Mouse (Mus musculus) cortical plate, adult 2 months (tissue): Measurements from ENCODE around the gene Lypd5. TPM values are rescaled to one million over a fixed set of nuclear protein-coding genes. Genes with fewer than 3 reads are reported as not detected.
"Not testable (repeated sequence)": the region's sequence is repeated elsewhere in the genome, so short reads cannot be mapped to it uniquely, and the experiment has no call there.

Source experiments
- H3K27ac ChIP-seq: fragments of 200-500 bp; 2 replicates; pipeline ENCODE4 v1.5.1; 2012; ENCODE audit warnings: low read length, control low read depth, inconsistent platforms; ENCODE audit not compliant: insufficient read depth
- H3K4me1 ChIP-seq: fragments of 200-500 bp; 2 replicates; pipeline ENCODE4 v1.6.1; 2011; ENCODE audit warnings: low read length; ENCODE audit not compliant: control insufficient read depth, insufficient read depth
- H3K4me3 ChIP-seq: fragments of 200-500 bp; 2 replicates; pipeline ENCODE4 v1.5.1; 2011; ENCODE audit warnings: mild to moderate bottlenecking, low read length, control low read depth; ENCODE audit not compliant: insufficient read depth
- CTCF ChIP-seq: fragments of 200-500 bp; IDR thresholded peaks from 2 replicates; pipeline ENCODE4 v1.5.1; 2011; ENCODE audit warnings: mild to moderate bottlenecking, control low read depth, low read length; ENCODE audit not compliant: insufficient read depth; ENCODE audit errors: extremely low read depth
- POLR2A ChIP-seq: fragments of 200-500 bp; IDR thresholded peaks from 2 replicates; pipeline ENCODE4 v1.6.1; 2011; ENCODE audit warnings: mild to moderate bottlenecking, low read length, control low read depth; ENCODE audit not compliant: insufficient read depth; ENCODE audit errors: extremely low read depth
- polyA plus RNA-seq: library from polyadenylated mRNA; depleted of rRNA; stranded (reverse); fragments of >200 nt; gene quantifications from 2 replicates; pipeline ENCODE4 v1.2.3, GENCODE M21; 2012; rRNA removed

Lypd5 gene
- polyA plus RNA-seq, 1 experiment = not detected

GRCm38 (mm10) chr7:24394475-24395161 lies 45.6 kb downstream of the Lypd5 start:
- Histone ChIP-seq H3K27ac (no peak overlapping the region), H3K4me1 (no peaks in the 10 kb centered on the region), H3K4me3 (no peak overlapping the region)
- TF ChIP-seq POLR2A (no peak), CTCF (no peak)

- no peak overlapping the region for H3K27ac ChIP-seq
- H3K4me1 ChIP-seq = no peaks in the 10 kb centered on the region
- no peak overlapping the region for H3K4me3 ChIP-seq
- TF ChIP-seq POLR2A (no peak), CTCF (no peak)
Measured at GRCm38 (mm10) chr7:24396832-24397231, 47.8 kb downstream of the Lypd5 start.

- H3K27ac ChIP-seq = no peak overlapping the region
- TF ChIP-seq POLR2A = no peak
- TF ChIP-seq CTCF = no peak
Measured at GRCm38 (mm10) chr7:24398364-24398913, 49.4 kb downstream of the Lypd5 start.

GRCm38 (mm10) chr7:24399256-24400081 lies 50.5 kb downstream of the Lypd5 start, which contains the start of gene Smg9:
Smg9 (plus strand) TSS chr7:24399619.
- TF ChIP-seq CTCF = no peak
- peak; percentile 82 for TF ChIP-seq POLR2A

More at GRCm38 (mm10) chr7:24398364-24398913, 49.4 kb downstream of the Lypd5 start:
- Histone ChIP-seq H3K4me1 (no peaks in the 10 kb centered on the region), H3K4me3 (no peak overlapping the region)

GRCm38 (mm10) chr7:24400082-24400452 lies 51.1 kb downstream of the Lypd5 start:
- Histone ChIP-seq H3K4me1 (no peaks in the 10 kb centered on the region), H3K27ac (no peak overlapping the region), H3K4me3 (peak overlapping the region; percentile 58)
- TF ChIP-seq POLR2A = no peak
- no peak for TF ChIP-seq CTCF

More at GRCm38 (mm10) chr7:24399256-24400081, 50.5 kb downstream of the Lypd5 start, which contains the start of gene Smg9:
- Histone ChIP-seq H3K4me3 (peak within 1 kb of the TSS; percentile 58), H3K27ac (peak within 1 kb of the TSS; percentile 88), H3K4me1 (no peaks in the 10 kb centered on the region)

GRCm38 (mm10) chr7:24400489-24400888 lies 51.5 kb downstream of the Lypd5 start:
- not testable (repeated sequence) for H3K27ac ChIP-seq, H3K4me1 ChIP-seq, H3K4me3 ChIP-seq

GRCm38 (mm10) chr7:24402851-24403250 lies 53.9 kb downstream of the Lypd5 start:
- no peak overlapping the region for H3K27ac ChIP-seq
- TF ChIP-seq POLR2A (no peak), CTCF (no peak)
- H3K4me1 ChIP-seq = no peaks in the 10 kb centered on the region
- H3K4me3 ChIP-seq = no peak overlapping the region

Other genes starting within 250 kb of the Lypd5 start
- gene Zfp112, start 236.9 kb upstream of the Lypd5 start, polyA plus RNA-seq = 9.9 and 10.6 TPM in 2 replicates
- 19.3 and 19.9 TPM in 2 replicates for gene Zfp235, start 215.0 kb upstream of the Lypd5 start, polyA plus RNA-seq
- gene Zfp114, start 174.1 kb upstream of the Lypd5 start, polyA plus RNA-seq = 1.6 and 2.0 TPM in 2 replicates
- gene Zfp111, start 137.8 kb upstream of the Lypd5 start, polyA plus RNA-seq = 4.1 and 4.2 TPM in 2 replicates
- gene Zfp109, start 111.6 kb upstream of the Lypd5 start, polyA plus RNA-seq = 5.8 and 6.7 TPM in 2 replicates
- gene Zfp108, start 94.4 kb upstream of the Lypd5 start, polyA plus RNA-seq = 5.7 and 6.1 TPM in 2 replicates
- 9.2 and 11.0 TPM in 2 replicates for gene Zfp93, start 78.8 kb upstream of the Lypd5 start, polyA plus RNA-seq
- gene Zfp61, start 48.0 kb upstream of the Lypd5 start, polyA plus RNA-seq = 22.9 and 27.6 TPM in 2 replicates
- 20.2 and 22.4 TPM in 2 replicates for gene Zfp94, start 32.5 kb upstream of the Lypd5 start, polyA plus RNA-seq
- gene Tescl, start 15.3 kb upstream of the Lypd5 start, polyA plus RNA-seq = 0.29 TPM in 1 of 2 replicates, not detected in the other
- gene Kcnn4, start 21.1 kb downstream of the Lypd5 start, polyA plus RNA-seq = 0.47 and 0.77 TPM in 2 replicates
- 81.7 and 84.5 TPM in 2 replicates for gene Smg9, start 50.4 kb downstream of the Lypd5 start, polyA plus RNA-seq
- gene Irgc1, start 103.1 kb downstream of the Lypd5 start, polyA plus RNA-seq = 0.55 and 1.4 TPM in 2 replicates
- gene Plaur, start 113.3 kb downstream of the Lypd5 start, polyA plus RNA-seq = 1.3 and 1.5 TPM in 2 replicates
- gene Cadm4, start 132.8 kb downstream of the Lypd5 start, polyA plus RNA-seq = 234 and 237 TPM in 2 replicates
- 71.7 and 73.4 TPM in 2 replicates for gene Zfp428, start 157.8 kb downstream of the Lypd5 start, polyA plus RNA-seq
- gene AC161166.1, start 163.3 kb downstream of the Lypd5 start, polyA plus RNA-seq = not detected in 2 replicates
- gene Irgq, start 181.5 kb downstream of the Lypd5 start, polyA plus RNA-seq = 52.9 and 53.9 TPM in 2 replicates
- 0.33 TPM in 1 of 2 replicates, not detected in the other for gene Pinlyp, start 196.9 kb downstream of the Lypd5 start, polyA plus RNA-seq
- gene Xrcc1, start 197.1 kb downstream of the Lypd5 start, polyA plus RNA-seq = 41.6 and 46.2 TPM in 2 replicates
- gene Ethe1, start 238.3 kb downstream of the Lypd5 start, polyA plus RNA-seq = 18.4 and 19.4 TPM in 2 replicates
- 7.3 and 7.4 TPM in 2 replicates for gene Zfp575, start 238.4 kb downstream of the Lypd5 start, polyA plus RNA-seq